Mouse (Mus musculus): ENCODE results near the gene 4933427D14Rik.

DNA sequence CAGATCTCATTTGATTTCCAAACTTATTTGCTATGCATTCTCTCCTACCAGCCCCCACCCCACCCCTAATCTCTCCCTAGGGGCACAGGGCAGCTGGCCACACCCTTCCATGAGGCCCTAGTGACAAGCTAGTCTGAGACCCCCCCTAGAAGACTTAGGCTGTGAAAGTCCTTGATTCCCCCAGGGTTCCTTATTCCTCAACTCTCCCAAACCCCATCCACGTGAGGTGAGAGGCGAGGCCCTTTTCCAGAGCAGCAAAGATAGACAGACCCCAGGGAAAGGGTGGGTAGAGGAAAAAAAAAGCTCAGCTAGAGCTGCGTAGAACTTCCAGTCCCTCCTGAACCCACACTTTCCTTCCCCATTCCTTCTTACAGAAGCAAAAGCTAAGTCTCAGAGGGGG, 76.4 kb downstream of the 4933427D14Rik start:
- TF ChIP-seq TAL1 (conservative IDR thresholded peaks at IDR 0.05; ENCODE audit: low read depth, low read length) (no peak), CTCF (IDR thresholded peaks at IDR 0.05; ENCODE audit: low read depth, low read length) (no peak)

Measured in G1E (cell line).